Mouse (Mus musculus): ENCODE results near the gene Pik3c2g. TPM values are rescaled to one million over a fixed set of nuclear protein-coding genes. Genes with fewer than 3 reads are reported as not detected.
"Not testable (repeated sequence)": the region's sequence is repeated elsewhere in the genome, so short reads cannot be mapped to it uniquely, and the experiment has no call there.

The Pik3c2g gene
- total RNA-seq, 2 experiments from 2014 or later: 0.07 to 0.16 TPM

GRCm38 (mm10) chr6:139928766-139929165 lies 341.7 kb downstream of the Pik3c2g start:
- DNase-seq: no peak

GRCm38 (mm10) chr6:139934861-139935260 lies 347.8 kb downstream of the Pik3c2g start:
- DNase-seq: no peak

- DNase-seq: not testable (repeated sequence)
Observed at GRCm38 (mm10) chr6:139937581-139937980, 350.6 kb downstream of the Pik3c2g start.

DNA sequence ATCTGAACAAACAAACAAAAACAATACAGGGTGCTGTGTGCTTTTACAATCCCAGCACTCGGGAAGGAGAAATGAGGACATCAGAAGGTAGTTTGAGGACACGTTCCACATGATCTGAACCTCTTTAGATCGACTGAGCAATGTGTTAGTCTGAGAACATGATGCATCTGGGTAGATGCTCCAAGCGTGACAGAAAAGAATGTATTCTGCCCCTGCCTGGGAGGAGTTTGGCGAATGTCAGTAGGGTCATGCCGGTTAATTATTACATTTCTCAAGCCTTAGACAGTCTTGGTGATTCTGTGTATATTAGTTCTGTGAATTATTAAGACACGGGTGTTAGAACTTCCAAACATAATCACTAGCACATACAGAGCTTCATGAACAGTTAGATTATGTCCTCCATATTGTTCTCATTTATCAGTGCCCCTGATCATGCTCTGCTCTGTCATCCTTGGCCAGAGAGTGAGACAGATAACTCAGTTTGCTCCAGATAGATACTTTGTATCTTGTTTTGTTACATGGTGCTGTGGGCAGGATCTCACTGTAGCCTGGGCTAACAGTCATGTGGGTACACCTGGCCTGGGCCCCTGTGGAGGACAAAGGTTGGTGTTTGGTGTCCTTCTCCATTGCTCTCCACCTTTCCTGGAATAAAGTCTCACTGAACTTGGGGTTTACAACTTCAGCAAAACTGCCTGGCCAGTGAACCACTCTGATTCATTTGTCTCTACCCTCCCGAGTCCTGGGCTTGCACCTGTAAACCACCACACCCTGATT lies 360.3 kb downstream of the Pik3c2g start:
- DNase-seq: no peak

DNA sequence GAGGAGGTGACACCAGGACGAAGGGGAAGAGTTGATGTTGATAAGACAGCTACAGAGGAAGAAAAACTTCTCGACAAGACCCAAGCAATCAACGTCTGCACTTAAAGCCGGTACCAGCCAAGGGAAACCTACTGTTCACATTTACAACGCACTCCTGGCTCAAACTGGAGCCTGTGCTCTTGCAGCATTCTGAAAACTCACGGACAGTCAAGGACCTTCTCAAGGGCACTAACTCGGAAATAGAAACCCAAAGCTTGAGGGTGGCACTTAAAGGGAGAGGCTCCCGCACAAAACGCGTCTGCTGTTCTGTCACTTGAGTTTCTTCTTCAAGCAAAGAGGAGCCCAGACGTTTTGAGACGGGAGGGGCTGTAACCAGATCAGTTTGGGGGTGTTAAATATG lies 366.6 kb downstream of the Pik3c2g start:
- DNase-seq: no peak

DNA sequence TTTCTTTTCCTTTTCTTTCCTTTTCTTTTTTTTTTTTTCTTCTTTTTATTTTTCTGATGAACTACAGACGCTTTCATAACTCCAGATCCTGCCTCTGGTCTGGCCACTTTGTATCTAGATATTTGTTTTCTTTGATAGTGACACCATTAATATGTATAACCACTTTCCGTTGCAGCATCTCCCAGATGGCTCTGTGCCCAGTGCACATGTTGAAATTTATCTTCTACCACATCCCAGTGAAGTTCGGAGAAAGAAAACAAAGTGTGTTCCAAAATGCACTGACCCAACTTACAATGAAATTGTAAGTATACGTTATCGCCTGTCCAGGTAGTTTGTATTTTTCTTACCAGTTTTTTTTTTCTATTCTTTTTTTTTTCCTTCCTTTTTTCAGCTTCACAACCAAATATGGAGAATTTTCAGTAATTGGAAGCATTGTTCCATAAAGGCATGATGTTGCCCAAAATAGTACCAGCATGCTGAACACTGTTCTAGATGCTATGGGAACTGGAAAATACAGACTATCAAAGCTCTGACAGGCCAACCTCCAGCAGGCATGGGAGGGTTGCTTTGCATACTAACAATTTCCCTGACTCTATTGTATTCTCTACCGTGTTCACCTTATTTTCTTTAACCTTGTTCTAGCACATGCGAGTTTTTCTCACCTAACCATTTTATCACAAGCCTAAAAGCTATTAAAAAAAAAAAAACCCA lies 370.7 kb downstream of the Pik3c2g start:
- no peak for DNase-seq

- no peak for DNase-seq
Observed at GRCm38 (mm10) chr6:139963775-139964174, 376.8 kb downstream of the Pik3c2g start.

DNA sequence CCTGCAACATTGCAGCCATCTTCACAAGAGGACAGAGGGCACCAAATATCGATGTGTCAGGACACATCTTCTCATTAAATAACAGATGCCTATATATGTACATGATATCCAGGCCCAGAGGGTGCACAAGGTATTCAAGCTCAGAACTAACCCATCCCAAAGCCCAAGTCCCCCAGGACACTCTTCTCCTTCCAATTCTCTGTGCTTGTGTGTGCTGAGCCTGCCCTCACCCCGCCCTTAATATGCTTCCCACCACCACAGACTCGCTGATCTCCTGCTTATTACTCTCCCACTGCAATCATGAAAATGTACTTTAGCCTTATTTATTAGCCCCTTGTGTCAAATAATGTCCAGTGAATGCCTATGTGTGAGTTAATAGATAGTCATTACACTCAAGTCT lies 377.9 kb downstream of the Pik3c2g start:
- no peak for DNase-seq

- no peak for DNase-seq
Observed at GRCm38 (mm10) chr6:139966684-139967083, 379.7 kb downstream of the Pik3c2g start.

DNA sequence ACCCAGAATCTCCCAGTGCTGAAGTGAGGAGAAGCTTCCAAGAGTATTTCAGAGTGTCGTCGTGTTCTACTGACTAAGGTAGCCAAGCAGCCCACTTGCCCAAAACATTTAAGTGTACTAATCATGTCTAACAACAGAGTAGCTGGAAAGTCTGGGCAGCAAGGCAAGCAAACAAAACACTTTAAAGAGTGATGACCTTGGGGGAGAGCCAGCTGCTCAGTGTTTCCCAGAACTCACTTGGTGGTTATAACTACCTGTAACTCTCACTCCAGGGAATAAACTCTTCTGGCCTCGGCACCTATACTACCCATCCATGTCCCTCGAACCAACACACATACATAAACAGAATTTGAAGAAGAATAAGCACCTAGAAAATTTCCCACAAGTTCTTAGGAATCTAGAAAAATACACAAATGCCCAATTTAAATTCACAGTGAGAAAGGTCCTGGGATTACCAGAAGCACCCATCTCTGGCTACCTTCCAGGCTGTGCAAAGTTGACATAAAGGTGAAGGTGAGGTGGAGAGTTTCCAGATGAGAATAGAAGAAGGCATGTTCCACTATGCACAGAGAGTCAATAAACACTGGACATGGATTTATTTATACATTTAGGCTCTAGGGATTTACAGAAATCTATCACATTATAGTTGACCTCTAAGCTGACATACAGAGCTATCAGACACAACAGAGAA lies 384.7 kb downstream of the Pik3c2g start:
- DNase-seq: no peak

- DNase-seq: no peak
Observed at GRCm38 (mm10) chr6:139974668-139975067, 387.6 kb downstream of the Pik3c2g start.

GRCm38 (mm10) chr6:139978114-139978513 lies 391.1 kb downstream of the Pik3c2g start:
- DNase-seq: no peak

- DNase-seq: no peak
Observed at GRCm38 (mm10) chr6:139981061-139981460, 394.0 kb downstream of the Pik3c2g start.

GRCm38 (mm10) chr6:139984069-139984468 lies 397.0 kb downstream of the Pik3c2g start:
- DNase-seq: no peak

- DNase-seq: no peak
Observed at GRCm38 (mm10) chr6:139986564-139986963, 399.5 kb downstream of the Pik3c2g start.

DNA sequence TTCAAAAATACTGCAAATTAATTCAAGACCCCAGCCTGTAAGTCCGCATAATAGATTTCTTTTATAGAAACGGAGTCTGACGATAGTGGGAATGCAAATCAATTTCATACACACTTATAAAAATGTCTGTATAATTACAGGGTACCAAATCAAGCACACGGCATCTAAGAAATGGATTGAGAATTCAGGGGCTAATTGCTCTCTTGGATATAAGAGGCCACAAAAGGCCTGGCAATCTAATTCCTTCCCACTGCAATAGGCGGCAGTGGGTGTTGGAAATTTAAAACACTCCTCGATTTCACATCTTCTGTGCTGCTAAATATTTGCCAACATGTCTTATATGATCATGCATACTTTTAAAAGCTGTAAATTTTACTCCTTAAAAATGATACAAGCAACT lies 402.1 kb downstream of the Pik3c2g start:
- no peak for DNase-seq

- no peak for DNase-seq
Observed at GRCm38 (mm10) chr6:139989597-139989996, 402.6 kb downstream of the Pik3c2g start.

- DNase-seq: no peak
Observed at GRCm38 (mm10) chr6:140005181-140005580, 418.2 kb downstream of the Pik3c2g start.

Other genes with a start within 250 kb of the Pik3c2g start
- gene Rergl, start 85.2 kb upstream of the Pik3c2g start, total RNA-seq (2021): 1 to 10 TPM; 1.1 to 1.3 TPM